Mouse (Mus musculus) liver, postnatal 0 days (tissue): ENCODE measurements around the gene Gli2.

Experiments
- CTCF ChIP-seq: sonication (generic); IDR thresholded peaks from 2 replicates; pipeline ENCODE4 v1.5.1; 2016; ENCODE audit warnings: antibody characterized with exemption, low read depth
- EP300 ChIP-seq: IDR thresholded peaks from 2 replicates; pipeline ENCODE4 v1.6.1; 2016; ENCODE audit warnings: antibody characterized with exemption, low read depth, mild to moderate bottlenecking

DNA sequence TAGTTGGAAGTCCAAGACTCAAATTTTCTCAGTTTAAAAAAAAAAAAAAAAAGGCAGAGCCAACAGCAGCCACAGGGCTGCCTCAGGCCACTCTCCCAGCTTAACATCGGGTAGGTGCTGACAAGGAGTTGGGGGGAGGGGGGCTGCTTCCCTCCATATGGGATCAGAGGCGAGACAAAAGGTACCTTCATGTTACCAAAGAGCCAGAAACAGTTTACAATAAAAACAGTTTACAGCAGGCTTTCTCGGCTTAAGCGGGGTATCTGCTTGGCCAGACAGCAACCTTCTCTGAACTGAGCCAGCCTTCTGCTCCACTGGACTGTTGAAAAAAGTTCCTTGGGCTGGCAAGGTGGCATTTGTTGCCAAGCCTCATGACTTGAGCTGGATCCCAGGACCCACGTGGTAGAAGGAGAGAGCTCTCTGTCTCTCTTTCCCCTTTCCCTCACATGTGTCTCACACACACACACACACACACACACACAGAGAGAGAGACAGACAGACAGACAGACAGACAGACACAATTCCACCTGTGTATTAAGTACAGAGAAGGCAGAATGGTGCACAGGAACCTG lies 113.1 kb downstream of the Gli2 start:
- TF ChIP-seq EP300, result no peak
- no peak for TF ChIP-seq CTCF
